Mouse (Mus musculus) left cerebral cortex, postnatal 25 days (tissue): ENCODE measurements around the gene Ugt1a6b. TPM values are rescaled to one million over a fixed set of nuclear protein-coding genes. Genes with fewer than 3 reads are reported as not detected.

ENCODE experiments used
- total RNA-seq, 2 experiments: library from RNA; stranded (reverse); gene quantifications; 2 replicates each; pipeline ENCODE4 v1.2.3; 2021

Ugt1a6b gene
- total RNA-seq, 2 experiments from 2014 or later, result not detected

Other genes starting within 250 kb of the Ugt1a6b start
- gene Dgkd, start 250.0 kb upstream of the Ugt1a6b start, total RNA-seq, result 100 to 1,000 TPM; 106 to 107 TPM
- 10 to 100 TPM; 19.6 to 25.0 TPM for gene Usp40, start 94.7 kb upstream of the Ugt1a6b start, total RNA-seq
- gene Ugt1a10, start 47.9 kb upstream of the Ugt1a6b start, total RNA-seq, result not detected
- not detected for gene Ugt1a9, start 32.5 kb upstream of the Ugt1a6b start, total RNA-seq
- not detected for gene Ugt1a8, start 15.4 kb upstream of the Ugt1a6b start, total RNA-seq
- gene Ugt1a7c, start 8.2 kb upstream of the Ugt1a6b start, total RNA-seq, result under 1 TPM; 0.76 to 0.78 TPM
- 1 to 10 TPM in 1 of 2 experiments, under 1 TPM in 1; 0.94 to 1.1 TPM for gene Ugt1a6a, start 31.6 kb downstream of the Ugt1a6b start, total RNA-seq
- gene Ugt1a5, start 62.8 kb downstream of the Ugt1a6b start, total RNA-seq, result not detected
- not detected for gene Ugt1a2, start 97.3 kb downstream of the Ugt1a6b start, total RNA-seq
- gene Dnajb3, start 102.5 kb downstream of the Ugt1a6b start, total RNA-seq, result 1 to 10 TPM; 2.6 to 3.2 TPM
- not detected for gene Ugt1a1, start 108.7 kb downstream of the Ugt1a6b start, total RNA-seq
- under 1 TPM in 1 of 2 experiments, not detected in 1; 0.07 TPM for gene Mroh2a, start 123.7 kb downstream of the Ugt1a6b start, total RNA-seq
- gene Hjurp, start 174.4 kb downstream of the Ugt1a6b start, total RNA-seq, result 10 to 100 TPM; 32.8 to 37.1 TPM
- under 1 TPM; 0.11 to 0.21 TPM for gene Trpm8, start 174.4 kb downstream of the Ugt1a6b start, total RNA-seq